Mouse (Mus musculus) lung, adult 2 months (tissue): ENCODE results near the gene Slc7a8. TPM values are rescaled to one million over a fixed set of nuclear protein-coding genes. Genes with fewer than 3 reads are reported as not detected.

Experiments
- DNase-seq: peaks from one replicate; pipeline ENCODE4 v3.0.0; 2022
- H3K4me1 ChIP-seq: fragments of 200-500 bp; 2 replicates; pipeline ENCODE4 v1.6.1; 2011; ENCODE audit warnings: low read length; ENCODE audit not compliant: control insufficient read depth, insufficient read depth
- H3K4me3 ChIP-seq: fragments of 200-500 bp; replicated peaks from 2 replicates; pipeline ENCODE3; 2011; ENCODE audit warnings: low read depth, mild to moderate bottlenecking, control low read depth, low read length; ENCODE audit errors: extremely low read depth
- CTCF ChIP-seq: fragments of 200-500 bp; IDR thresholded peaks from 2 replicates; pipeline ENCODE4 v1.5.1; 2011; ENCODE audit warnings: mild to moderate bottlenecking, low read length, control low read depth; ENCODE audit not compliant: insufficient read depth
- POLR2A ChIP-seq: fragments of 200-500 bp; IDR thresholded peaks from 2 replicates; pipeline ENCODE4 v1.6.1; 2011; ENCODE audit warnings: low read depth, mild to moderate bottlenecking, control low read depth, low read length, borderline replicate concordance; ENCODE audit errors: extremely low read depth
- WGBS: fragments of 180-500 bp; shearing (Covaris S2); methylation state at CpG from one replicate; pipeline ENCODE4 v1.1.7; 2018; 5-methylcytosine and 5-hydroxymethylcytosine counted together
- polyA plus RNA-seq: library from polyadenylated mRNA; depleted of rRNA; stranded (reverse); fragments of >200 nt; gene quantifications from 2 replicates; pipeline ENCODE4 v1.2.3, GENCODE M21; 2012

The Slc7a8 gene
- polyA plus RNA-seq, 1 experiment: 4.0 TPM

DNA sequence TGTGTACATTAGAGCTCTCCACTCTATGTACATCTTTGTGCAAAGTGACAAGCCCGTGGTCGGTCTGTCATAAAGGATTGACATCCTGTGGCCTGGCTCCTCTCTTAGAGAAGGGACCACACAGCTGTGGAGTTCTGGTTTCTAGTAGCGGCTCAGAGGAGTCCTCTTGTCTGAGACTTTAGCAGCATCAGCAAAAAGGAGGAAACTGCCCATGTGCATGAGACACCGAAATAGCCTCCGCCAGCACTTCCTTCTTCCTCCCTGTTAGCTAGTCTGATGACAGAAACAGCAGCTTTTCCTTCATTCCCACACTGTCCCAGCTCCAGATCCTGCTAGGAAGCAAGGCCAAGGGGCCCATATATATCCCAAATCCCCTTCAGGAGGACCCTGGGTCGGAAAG, 25.4 kb downstream of the Slc7a8 start:
- TF ChIP-seq POLR2A: no peak
- TF ChIP-seq CTCF: no peak
- no peak overlapping the region for H3K4me3 ChIP-seq
- WGBS: 45% methylated on average over 6 of the region's 6 CpGs
- no peaks in the 10 kb centered on the region for H3K4me1 ChIP-seq
- DNase-seq: no peak

DNA sequence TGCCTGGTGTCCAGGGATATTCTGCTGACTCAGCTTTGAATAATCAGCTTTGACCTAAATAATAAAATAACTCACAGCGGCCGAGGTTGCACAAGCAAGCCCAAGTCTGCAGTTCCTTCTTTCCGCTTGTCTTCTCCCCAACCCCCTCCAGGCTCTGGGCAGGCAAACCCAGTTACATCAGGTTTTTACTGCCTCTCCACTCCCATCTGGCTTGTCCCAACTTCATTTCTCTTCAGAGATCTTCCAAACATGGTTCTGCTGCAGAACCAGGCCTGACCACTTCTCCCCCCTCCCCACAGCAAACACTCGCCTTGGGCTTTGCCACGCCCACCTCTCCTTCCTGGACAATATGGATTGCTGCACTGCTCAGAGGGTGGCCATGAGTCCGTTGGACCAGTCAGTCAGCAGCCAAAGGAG, 27.1 kb downstream of the Slc7a8 start:
- Histone ChIP-seq H3K4me3 (no peak overlapping the region), H3K4me1 (no peaks in the 10 kb centered on the region)
- TF ChIP-seq POLR2A (no peak), CTCF (no peak)
- 31% methylated on average over 6 of the region's 6 CpGs for WGBS
- peak; percentile 12 for DNase-seq

GRCm38 (mm10) chr14:54753986-54754601, 27.7 kb downstream of the Slc7a8 start:
- Histone ChIP-seq H3K4me3 (no peak overlapping the region), H3K4me1 (no peaks in the 10 kb centered on the region)
- WGBS: 76% methylated on average over 13 of the region's 14 CpGs
- TF ChIP-seq CTCF (no peak), POLR2A (no peak)
- no peak for DNase-seq

DNA sequence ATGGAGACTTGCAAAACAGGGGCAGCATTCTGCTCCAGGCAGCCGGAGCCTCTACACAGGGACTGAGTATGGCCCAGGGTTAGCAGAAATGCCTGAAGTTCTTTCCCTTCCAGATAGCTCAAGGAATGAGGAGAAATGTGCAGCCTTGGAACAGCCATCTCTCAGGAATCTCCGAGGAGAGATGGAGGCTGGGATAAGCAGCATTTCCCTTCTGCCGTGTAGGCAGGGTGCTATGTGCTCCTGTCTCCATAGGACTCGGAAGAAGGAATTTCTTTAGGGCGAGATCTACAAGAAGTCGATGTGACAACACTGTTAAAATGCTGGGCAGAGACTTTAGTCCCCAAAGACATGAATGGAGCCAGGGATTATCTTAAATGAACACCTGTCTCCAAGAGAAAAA, 28.8 kb downstream of the Slc7a8 start:
- no peak for TF ChIP-seq CTCF
- no peak for TF ChIP-seq POLR2A
- Histone ChIP-seq H3K4me1 (no peaks in the 10 kb centered on the region), H3K4me3 (no peak overlapping the region)
- WGBS: 74% methylated on average over 6 of the region's 6 CpGs
- no peak for DNase-seq

DNA sequence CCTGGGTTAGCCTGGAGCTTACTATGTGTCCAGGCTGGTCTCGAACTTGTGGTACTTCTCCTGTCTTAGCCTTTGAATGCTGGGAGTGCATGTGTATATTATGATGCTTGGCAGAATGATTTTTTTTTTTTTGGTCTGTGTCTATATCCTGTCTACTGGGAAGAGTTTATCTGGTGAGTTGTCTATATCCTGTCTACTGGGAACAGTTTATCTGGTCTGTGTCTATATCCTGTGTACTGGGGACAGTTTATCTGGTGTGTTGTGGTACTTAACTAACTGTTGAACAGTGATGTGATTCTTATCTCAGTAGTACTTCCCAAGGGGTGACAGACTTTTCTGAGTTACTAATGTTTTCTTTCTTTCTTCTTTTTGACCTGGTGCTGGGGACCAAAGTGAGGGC, 30.0 kb downstream of the Slc7a8 start:
- DNase-seq: no peak
- Histone ChIP-seq H3K4me3 (no peak overlapping the region), H3K4me1 (no peaks in the 10 kb centered on the region)
- WGBS: 76% methylated on average over 1 of the region's 1 CpGs
- no peak for TF ChIP-seq CTCF
- no peak for TF ChIP-seq POLR2A

- DNase-seq: no peak
- Histone ChIP-seq H3K4me1 (no peaks in the 10 kb centered on the region), H3K4me3 (no peak overlapping the region)
- WGBS: 49% methylated on average over 4 of the region's 4 CpGs
- TF ChIP-seq CTCF (no peak), POLR2A (no peak)
Measured at GRCm38 (mm10) chr14:54749238-54749637, 32.5 kb downstream of the Slc7a8 start.

DNA sequence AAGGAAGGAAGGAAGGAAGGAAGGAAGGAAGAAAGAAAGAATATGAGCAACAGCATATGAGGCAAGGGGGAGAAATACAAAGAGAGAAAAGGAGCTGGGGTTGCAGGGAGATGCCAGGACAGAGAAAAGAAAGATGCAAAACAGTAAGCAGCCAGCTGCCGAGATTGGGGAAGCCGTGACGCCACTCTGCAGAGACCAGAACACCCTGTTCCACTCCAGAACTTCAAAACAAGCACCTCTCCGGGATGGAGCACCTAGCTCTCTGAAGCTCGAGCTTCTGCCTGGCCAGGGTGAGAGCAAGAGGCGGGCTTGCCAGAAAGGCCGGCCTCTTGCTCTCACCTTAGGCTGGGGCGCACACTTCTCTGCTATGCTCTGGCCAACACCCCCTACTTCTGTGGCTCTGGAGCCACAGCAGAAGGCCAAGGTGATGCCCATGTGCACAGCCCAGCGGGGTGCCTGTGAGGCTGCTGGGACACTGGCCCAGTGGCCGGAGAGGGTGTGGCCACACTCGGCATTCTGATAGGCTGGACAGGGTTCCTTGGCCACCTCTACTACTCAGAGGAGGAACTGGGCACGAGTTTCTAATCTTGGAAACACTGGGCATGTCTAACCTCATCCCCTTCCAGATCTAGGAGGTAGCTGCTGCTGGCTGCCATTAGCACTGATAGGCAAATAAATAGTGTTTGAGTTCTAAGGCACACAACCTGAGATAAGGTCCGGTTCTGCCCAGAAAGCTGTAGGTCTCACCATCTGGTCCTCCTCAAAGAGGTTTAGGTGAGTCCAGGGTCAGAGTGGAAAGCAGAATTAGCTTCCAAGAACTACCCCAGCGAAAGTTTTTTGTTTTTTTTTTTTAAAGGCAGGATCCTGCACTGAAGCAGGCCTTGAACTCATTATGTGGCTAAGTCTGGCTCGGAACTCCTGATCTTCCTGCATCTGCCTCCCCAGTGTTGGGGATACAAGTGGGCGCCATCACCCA, 33.5 kb downstream of the Slc7a8 start:
- H3K4me1 ChIP-seq: no peaks in the 10 kb centered on the region
- 66% methylated on average over 16 of the region's 16 CpGs for WGBS
- DNase-seq: no peak
- no peak overlapping the region for H3K4me3 ChIP-seq
- TF ChIP-seq CTCF (no peak), POLR2A (no peak)

- Histone ChIP-seq H3K4me3 (no peak overlapping the region), H3K4me1 (no peaks in the 10 kb centered on the region)
- WGBS: 87% methylated on average over 9 of the region's 9 CpGs
- no peak for TF ChIP-seq POLR2A
- TF ChIP-seq CTCF: no peak
- no peak for DNase-seq
Measured at GRCm38 (mm10) chr14:54746038-54746437, 35.7 kb downstream of the Slc7a8 start.

DNA sequence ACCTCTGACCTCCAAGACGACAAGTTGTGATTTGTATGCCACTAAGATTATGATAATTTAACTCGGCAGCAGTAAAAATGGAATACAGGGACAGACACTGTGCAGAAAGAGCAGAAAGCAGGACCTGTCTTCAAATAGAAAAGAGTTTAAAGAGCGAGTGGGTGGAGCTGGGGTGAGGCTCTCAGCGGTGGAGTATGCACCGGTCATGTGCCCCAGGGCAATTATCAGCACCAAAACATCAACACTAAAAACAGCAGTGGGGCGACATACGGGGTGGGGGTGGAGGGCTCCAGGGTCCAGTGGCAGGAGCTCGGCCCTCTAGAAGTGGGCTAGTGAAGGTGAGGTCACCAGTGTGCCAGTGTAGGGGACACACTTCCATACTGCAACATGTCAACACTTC, 37.3 kb downstream of the Slc7a8 start:
- H3K4me1 ChIP-seq: no peaks in the 10 kb centered on the region
- no peak for DNase-seq
- TF ChIP-seq CTCF (no peak), POLR2A (no peak)
- WGBS: 49% methylated on average over 8 of the region's 8 CpGs
- H3K4me3 ChIP-seq: no peak overlapping the region
